Mouse (Mus musculus) forebrain, postnatal 0 days (tissue): Measurements from ENCODE around the gene Trappc3. TPM values are rescaled to one million over a fixed set of nuclear protein-coding genes. Genes with fewer than 3 reads are reported as not detected.

ENCODE experiments used
- ATAC-seq: fragments of 200-750 bp; cut with Nextera tagmentation; 2 replicates; pipeline ENCODE4 v1.8.0; 2017; ENCODE audit warnings: mild to moderate bottlenecking, moderate library complexity
- DNase-seq: peaks from one replicate; pipeline ENCODE4 v3.0.0-alpha.2; 2015
- H3K27ac ChIP-seq: fragments of 300-500 bp; sonication (generic); 2 replicates; pipeline ENCODE4 v1.5.1; 2014; ENCODE audit warnings: low read depth, mild to moderate bottlenecking, antibody characterized with exemption, low read length, moderate library complexity, mixed read lengths
- H3K27me3 ChIP-seq: fragments of 300-500 bp; sonication (generic); 2 replicates; pipeline ENCODE4 v1.6.1; 2014; ENCODE audit warnings: mild to moderate bottlenecking, low read length, mixed read lengths; ENCODE audit not compliant: insufficient read depth
- H3K36me3 ChIP-seq: fragments of 300-500 bp; sonication (generic); 2 replicates; pipeline ENCODE4 v1.6.1; 2014; ENCODE audit warnings: mild to moderate bottlenecking, moderate library complexity; ENCODE audit not compliant: insufficient read depth
- H3K4me1 ChIP-seq: fragments of 300-500 bp; sonication (generic); 2 replicates; pipeline ENCODE4 v1.6.1; 2014; ENCODE audit warnings: antibody characterized with exemption; ENCODE audit not compliant: insufficient read depth
- H3K4me2 ChIP-seq: fragments of 300-500 bp; sonication (generic); 2 replicates; pipeline ENCODE4 v1.6.1; 2014; ENCODE audit warnings: low read depth, mild to moderate bottlenecking, moderate library complexity
- H3K4me3 ChIP-seq: fragments of 300-500 bp; sonication (generic); 2 replicates; pipeline ENCODE4 v1.5.1; 2014; ENCODE audit warnings: low read depth, low read length, mixed read lengths
- H3K9ac ChIP-seq: fragments of 300-500 bp; sonication (generic); 2 replicates; pipeline ENCODE4 v1.6.1; 2014; ENCODE audit warnings: mild to moderate bottlenecking
- H3K9me3 ChIP-seq: fragments of 300-500 bp; sonication (generic); 2 replicates; pipeline ENCODE4 v1.6.1; 2016; ENCODE audit warnings: low read length
- CTCF ChIP-seq: sonication (generic); IDR thresholded peaks from 2 replicates; pipeline ENCODE4 v1.5.1; 2016; ENCODE audit warnings: antibody characterized with exemption, control low read depth, low read depth
- WGBS: fragments of 180-500 bp; shearing (Covaris S2); extraction: QIAGEN DNeasy Blood & Tissue Kit; methylation state at CpG from one replicate; pipeline ENCODE4 v1.1.7; 2014; 5-methylcytosine and 5-hydroxymethylcytosine counted together
- polyA plus RNA-seq: library from polyadenylated mRNA; unstranded; fragments of >200 nt; fragmentation: Nextera tagmentation; extraction: Ambion mirVana; gene quantifications from 2 replicates; pipeline ENCODE4 v1.2.1, GENCODE M21; 2015
- total RNA-seq: library from RNA; depleted of rRNA; stranded (reverse); fragments of >200 nt; gene quantifications from 2 replicates; pipeline ENCODE4 v1.2.3, GENCODE M21; 2014

Gene Trappc3
- total and polyA plus RNA-seq, 2 experiments from 2014 or later = 143 to 199 TPM

- H3K27ac ChIP-seq = 0 out of 2 replicates have a peak overlapping the region, but pooled peaks have one; percentile 15
- H3K36me3 ChIP-seq = no peaks in the 10 kb centered on the region; the same call in 1 of the 2 replicates
- H3K4me3 ChIP-seq = no peak overlapping the region; the same call in 1 of the 2 replicates
- peak; percentile 7; the same call in 1 of the 2 replicates for TF ChIP-seq CTCF
- H3K27me3 ChIP-seq = no peaks in the 10 kb centered on the region
- H3K4me2 ChIP-seq = no peak overlapping the region
- H3K9me3 ChIP-seq = no peaks in the 10 kb centered on the region
- no peak for ATAC-seq
- peak overlapping the region; percentile 18; the same call in 1 of the 2 replicates for H3K9ac ChIP-seq
- H3K4me1 ChIP-seq = peaks cover 28% of the 10 kb centered on the region; the same call in 1 of the 2 replicates
- no peak for DNase-seq
- 68% methylated on average over 11 of the region's 11 CpGs for WGBS
Observed at GRCm38 (mm10) chr4:126251655-126252254, 10.4 kb upstream of the Trappc3 start.

GRCm38 (mm10) chr4:126252411-126253237, 9.5 kb upstream of the Trappc3 start:
- Histone ChIP-seq H3K4me1 (peaks cover 34% of the 10 kb centered on the region; the same call in 1 of the 2 replicates), H3K9me3 (no peaks in the 10 kb centered on the region), H3K27me3 (no peaks in the 10 kb centered on the region), H3K4me2 (0 out of 2 replicates have a peak overlapping the region, but pooled peaks have one; percentile 15), H3K36me3 (no peaks in the 10 kb centered on the region; the same call in 1 of the 2 replicates), H3K27ac (no peak overlapping the region; the same call in 1 of the 2 replicates), H3K4me3 (no peak overlapping the region), H3K9ac (no peak overlapping the region)
- WGBS = 64% methylated on average over 17 of the region's 17 CpGs
- DNase-seq = no peak
- TF ChIP-seq CTCF = no peak
- no peak for ATAC-seq

GRCm38 (mm10) chr4:126253637-126254272, 8.4 kb upstream of the Trappc3 start:
- peaks cover 27% of the 10 kb centered on the region; the same call in 1 of the 2 replicates for H3K4me1 ChIP-seq
- DNase-seq (no peak), ATAC-seq (no peak)
- H3K9me3 ChIP-seq = no peaks in the 10 kb centered on the region
- WGBS = 61% methylated on average over 14 of the region's 14 CpGs
- H3K9ac ChIP-seq = 0 out of 2 replicates have a peak overlapping the region, but pooled peaks have one; percentile 99
- peak overlapping the region; percentile 98 for H3K4me3 ChIP-seq
- H3K36me3 ChIP-seq = no peaks in the 10 kb centered on the region
- peak overlapping the region; percentile 83 for H3K4me2 ChIP-seq
- no peaks in the 10 kb centered on the region for H3K27me3 ChIP-seq
- no peak for TF ChIP-seq CTCF
- 0 out of 2 replicates have a peak overlapping the region, but pooled peaks have one; percentile 96 for H3K27ac ChIP-seq

GRCm38 (mm10) chr4:126254315-126255112, 7.6 kb upstream of the Trappc3 start:
- Histone ChIP-seq H3K27ac (peak overlapping the region; percentile 96), H3K36me3 (no peaks in the 10 kb centered on the region), H3K9me3 (no peaks in the 10 kb centered on the region), H3K4me3 (peak overlapping the region; percentile 98), H3K4me1 (peaks cover 27% of the 10 kb centered on the region; the same call in 1 of the 2 replicates), H3K27me3 (no peaks in the 10 kb centered on the region; the same call in 1 of the 2 replicates), H3K4me2 (peak overlapping the region; percentile 83), H3K9ac (peak overlapping the region; percentile 99)
- ATAC-seq (peak; percentile 26), DNase-seq (peak; percentile 60)
- TF ChIP-seq CTCF = no peak
- WGBS = 9% methylated on average over 9 of the region's 9 CpGs

GRCm38 (mm10) chr4:126255113-126256001, 6.8 kb upstream of the Trappc3 start:
- Histone ChIP-seq H3K36me3 (no peaks in the 10 kb centered on the region), H3K27me3 (no peaks in the 10 kb centered on the region; the same call in 1 of the 2 replicates), H3K4me1 (peaks cover 27% of the 10 kb centered on the region; the same call in 1 of the 2 replicates), H3K4me3 (peak overlapping the region; percentile 98), H3K9me3 (no peaks in the 10 kb centered on the region), H3K4me2 (peak overlapping the region; percentile 83), H3K27ac (peak overlapping the region; percentile 96), H3K9ac (peak overlapping the region; percentile 99)
- TF ChIP-seq CTCF = no peak
- WGBS = under 1% methylated on average over 46 of the region's 50 CpGs
- DNase-seq (peak; percentile 69), ATAC-seq (peak; percentile 23)
